Mouse (Mus musculus) 3T3-L1 (cell line): ENCODE measurements around the gene Cntnap5b.

Experiments
- DNase-seq: peaks from one replicate; pipeline ENCODE4 v3.0.0-alpha.2; 2015; ENCODE audit warnings: low read depth, low spot score

Cntnap5b gene

GRCm38 (mm10) chr1:100171566-100171965 is 399.0 kb downstream of the Cntnap5b start:
- no peak for DNase-seq

GRCm38 (mm10) chr1:100180050-100180449 is 407.5 kb downstream of the Cntnap5b start:
- DNase-seq = peak; percentile 97

GRCm38 (mm10) chr1:100231980-100232608 is 459.5 kb downstream of the Cntnap5b start:
- no peak for DNase-seq

- DNase-seq = no peak
Measured at GRCm38 (mm10) chr1:100251964-100252363, 479.4 kb downstream of the Cntnap5b start.

GRCm38 (mm10) chr1:100310687-100311086 is 538.1 kb downstream of the Cntnap5b start:
- DNase-seq = no peak

GRCm38 (mm10) chr1:100331066-100331465 is 558.5 kb downstream of the Cntnap5b start:
- DNase-seq = no peak

GRCm38 (mm10) chr1:100369415-100370113 is 597.0 kb downstream of the Cntnap5b start:
- DNase-seq = no peak

GRCm38 (mm10) chr1:100386252-100386651 is 613.7 kb downstream of the Cntnap5b start:
- DNase-seq = no peak

- no peak for DNase-seq
Measured at GRCm38 (mm10) chr1:100394034-100394433, 621.5 kb downstream of the Cntnap5b start.

- DNase-seq = no peak
Measured at GRCm38 (mm10) chr1:100416658-100417224, 644.2 kb downstream of the Cntnap5b start.

- no peak for DNase-seq
Measured at GRCm38 (mm10) chr1:100430038-100430774, 657.6 kb downstream of the Cntnap5b start.

GRCm38 (mm10) chr1:100463877-100464276 is 691.3 kb downstream of the Cntnap5b start:
- no peak for DNase-seq

- no peak for DNase-seq
Measured at GRCm38 (mm10) chr1:100465226-100465625, 692.7 kb downstream of the Cntnap5b start.

GRCm38 (mm10) chr1:100467595-100467994 is 695.0 kb downstream of the Cntnap5b start:
- DNase-seq = no peak

GRCm38 (mm10) chr1:100509866-100510265 is 737.3 kb downstream of the Cntnap5b start:
- no peak for DNase-seq
